Mouse (Mus musculus) hindbrain, postnatal 0 days (tissue): Measurements from ENCODE around the gene Slc25a19. TPM values are rescaled to one million over a fixed set of nuclear protein-coding genes. Genes with fewer than 3 reads are reported as not detected.
A peak's percentile ranks its signal among the peaks of the same experiment; 100 is the strongest.

Experiments used
- ATAC-seq: fragments of 200-750 bp; cut with Nextera tagmentation; 2 replicates; pipeline ENCODE4 v1.8.0; 2017; ENCODE audit warnings: mild to moderate bottlenecking, moderate TSS enrichment, moderate library complexity
- DNase-seq: peaks from one replicate; pipeline ENCODE4 v3.0.0-alpha.2; 2015; ENCODE audit warnings: low spot score
- H3K27ac ChIP-seq: fragments of 300-500 bp; sonication (generic); 2 replicates; pipeline ENCODE4 v1.5.1; 2014; ENCODE audit warnings: mild to moderate bottlenecking
- H3K27me3 ChIP-seq: fragments of 300-500 bp; sonication (generic); 2 replicates; pipeline ENCODE4 v1.6.1; 2014; ENCODE audit warnings: low read length, mixed read lengths; ENCODE audit not compliant: insufficient read depth
- H3K36me3 ChIP-seq: fragments of 300-500 bp; sonication (generic); 2 replicates; pipeline ENCODE4 v1.6.1; 2014; ENCODE audit warnings: low read length, mixed read lengths; ENCODE audit not compliant: insufficient read depth
- H3K4me1 ChIP-seq: fragments of 300-500 bp; sonication (generic); 2 replicates; pipeline ENCODE4 v1.6.1; 2014; ENCODE audit warnings: antibody characterized with exemption, low read length, mixed read lengths; ENCODE audit not compliant: insufficient read depth
- H3K4me2 ChIP-seq: fragments of 300-500 bp; sonication (generic); 2 replicates; pipeline ENCODE4 v1.6.1; 2014; ENCODE audit warnings: low read depth, mild to moderate bottlenecking, low read length, moderate library complexity, mixed read lengths
- H3K4me3 ChIP-seq: fragments of 300-500 bp; sonication (generic); 2 replicates; pipeline ENCODE4 v1.5.1; 2014; ENCODE audit warnings: low read length
- H3K9ac ChIP-seq: fragments of 300-500 bp; sonication (generic); replicated peaks from 2 replicates; pipeline ENCODE4 v1.6.1; 2014; ENCODE audit warnings: mild to moderate bottlenecking, low read length, moderate library complexity, mixed read lengths
- H3K9me3 ChIP-seq: fragments of 300-500 bp; sonication (generic); 2 replicates; pipeline ENCODE4 v1.6.1; 2016; ENCODE audit warnings: low read length, mixed read lengths
- CTCF ChIP-seq: IDR thresholded peaks from 2 replicates; pipeline ENCODE4 v1.5.1; 2016; ENCODE audit warnings: antibody characterized with exemption, control low read depth, low read depth
- WGBS: fragments of 180-500 bp; shearing (Covaris S2); extraction: QIAGEN DNeasy Blood & Tissue Kit; methylation state at CpG from one replicate; pipeline ENCODE4 v1.1.7; 2014; 5-methylcytosine and 5-hydroxymethylcytosine counted together
- polyA plus RNA-seq: library from polyadenylated mRNA; unstranded; fragments of >200 nt; fragmentation: Nextera tagmentation; extraction: Ambion mirVana; gene quantifications from 2 replicates; pipeline ENCODE4 v1.2.1, GENCODE M21; 2015
- total RNA-seq: library from RNA; depleted of rRNA; stranded (reverse); fragments of >200 nt; gene quantifications from 2 replicates; pipeline ENCODE4 v1.2.3, GENCODE M21; 2014; rRNA removed

Gene Slc25a19
- total and polyA plus RNA-seq, 2 experiments from 2014 or later: 29.5 to 41.8 TPM

DNA sequence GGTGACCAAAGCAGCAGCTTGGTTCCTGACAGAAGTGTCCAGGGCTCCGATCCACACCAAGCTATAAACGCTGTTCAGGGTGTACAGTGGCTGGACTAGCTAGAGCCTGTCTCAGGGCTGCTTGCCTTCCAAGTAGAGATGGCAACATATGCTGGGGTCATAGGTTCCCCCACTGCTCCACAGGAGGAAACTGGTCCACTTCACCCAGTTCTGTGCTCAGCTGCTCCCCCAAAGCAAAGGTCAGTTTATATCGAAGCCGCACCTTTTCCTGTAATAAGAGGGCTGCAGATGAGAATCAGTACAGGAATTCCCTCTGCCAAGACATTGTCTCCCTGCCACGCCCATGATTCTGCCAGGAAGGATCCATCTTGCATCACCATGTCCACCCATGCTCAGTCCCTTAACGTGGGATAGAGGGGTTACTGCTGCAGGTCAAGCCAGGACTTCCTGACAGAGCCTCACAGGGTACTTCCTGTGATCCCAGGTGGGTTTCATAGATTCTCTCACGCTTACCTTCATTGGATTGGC is 42.5 kb downstream of the Slc25a19 start:
- H3K27me3 ChIP-seq: no peaks in the 10 kb centered on the region
- no peak for TF ChIP-seq CTCF
- ATAC-seq: no peak

GRCm38 (mm10) chr11:115584376-115585073 is 43.6 kb downstream of the Slc25a19 start:
- Histone ChIP-seq H3K27ac (0 out of 2 replicates have a peak overlapping the region, but pooled peaks have one; percentile 7), H3K9me3 (no peaks in the 10 kb centered on the region), H3K4me1 (no peaks in the 10 kb centered on the region), H3K4me2 (no peak overlapping the region), H3K4me3 (no peak overlapping the region), H3K27me3 (no peaks in the 10 kb centered on the region), H3K9ac (no peak overlapping the region), H3K36me3 (peaks cover 84% of the 10 kb centered on the region)
- ATAC-seq (no peak), DNase-seq (no peak)
- 84% methylated on average over 10 of the region's 10 CpGs for WGBS
- no peak for TF ChIP-seq CTCF

More for the DNA sequence above, 42.5 kb downstream of the Slc25a19 start:
- Histone ChIP-seq H3K9me3 (no peaks in the 10 kb centered on the region), H3K36me3 (peaks cover 86% of the 10 kb centered on the region), H3K4me2 (no peak overlapping the region), H3K27ac (no peak overlapping the region), H3K4me3 (no peak overlapping the region), H3K9ac (no peak overlapping the region), H3K4me1 (no peaks in the 10 kb centered on the region)
- DNase-seq: no peak
- 87% methylated on average over 7 of the region's 7 CpGs for WGBS

DNA sequence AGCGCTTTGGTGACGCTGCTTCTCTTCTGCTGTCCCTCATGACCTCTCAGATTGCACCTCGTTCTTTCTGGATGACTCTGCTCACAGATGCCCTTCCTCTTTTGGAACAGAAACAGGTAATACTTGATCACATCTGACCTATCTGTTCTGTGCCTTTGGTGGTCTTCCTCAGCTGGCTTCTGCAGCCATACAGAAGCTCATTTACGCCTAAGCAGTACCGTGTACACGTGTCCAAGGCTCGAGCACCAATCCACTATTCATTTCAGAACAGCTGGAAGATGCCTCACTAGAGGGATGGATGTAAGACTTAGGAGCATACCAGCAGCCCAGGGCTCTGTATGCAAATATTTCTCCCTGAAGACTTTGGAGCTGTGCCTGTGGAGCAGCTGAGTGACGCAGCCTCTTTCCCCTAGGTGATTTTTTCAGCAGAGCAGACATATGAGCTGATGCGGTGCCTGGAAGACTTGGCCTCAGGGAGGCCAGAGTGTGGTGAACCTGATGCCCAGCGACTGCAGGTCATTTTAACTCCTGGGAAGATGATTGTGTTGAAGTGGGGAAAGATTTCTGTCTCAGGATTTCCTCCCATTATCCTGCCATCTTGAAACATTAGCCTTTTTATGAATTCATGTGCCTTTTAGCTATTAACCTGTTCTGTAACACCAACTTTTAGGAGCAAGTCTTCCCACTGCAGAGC is 45.0 kb downstream of the Slc25a19 start:
- no peak for DNase-seq
- no peak overlapping the region for H3K9ac ChIP-seq
- H3K36me3 ChIP-seq: peaks cover 84% of the 10 kb centered on the region
- no peak overlapping the region for H3K4me3 ChIP-seq
- H3K9me3 ChIP-seq: no peaks in the 10 kb centered on the region
- no peaks in the 10 kb centered on the region for H3K27me3 ChIP-seq
- no peak for TF ChIP-seq CTCF
- no peak for ATAC-seq
- no peaks in the 10 kb centered on the region for H3K4me1 ChIP-seq
- H3K27ac ChIP-seq: peak overlapping the region; percentile 13; the same call in 1 of the 2 replicates
- 74% methylated on average over 10 of the region's 10 CpGs for WGBS
- H3K4me2 ChIP-seq: no peak overlapping the region

DNA sequence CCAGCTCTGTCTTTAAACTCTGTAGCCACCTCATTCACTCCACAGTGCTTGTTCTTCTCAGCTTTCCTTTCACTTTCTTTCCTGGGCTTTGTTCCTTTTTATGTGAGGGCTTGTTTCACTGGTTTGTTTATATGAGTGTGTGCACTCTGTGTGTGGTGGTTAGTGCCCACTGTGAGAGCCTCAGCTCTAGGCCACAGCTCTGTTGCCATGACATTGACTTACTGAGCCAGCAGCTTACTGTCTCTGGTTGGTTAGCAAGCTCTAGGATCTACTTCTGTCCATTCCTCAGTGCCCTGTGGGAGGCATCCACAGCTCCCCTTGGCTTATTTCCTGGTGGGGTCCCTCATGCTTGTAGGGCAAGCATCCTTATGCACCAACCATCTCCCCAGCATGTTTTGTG is 49.0 kb downstream of the Slc25a19 start:
- Histone ChIP-seq H3K9me3 (no peaks in the 10 kb centered on the region), H3K27me3 (no peaks in the 10 kb centered on the region), H3K4me2 (no peak overlapping the region), H3K36me3 (peaks cover 46% of the 10 kb centered on the region), H3K4me1 (no peaks in the 10 kb centered on the region), H3K9ac (no peak overlapping the region), H3K4me3 (no peak overlapping the region), H3K27ac (no peak overlapping the region)
- DNase-seq (no peak), ATAC-seq (no peak)
- no peak for TF ChIP-seq CTCF

- Histone ChIP-seq H3K4me2 (peak overlapping the region; percentile 62), H3K9me3 (no peaks in the 10 kb centered on the region), H3K4me3 (peak overlapping the region; percentile 70), H3K27me3 (no peaks in the 10 kb centered on the region), H3K36me3 (peaks cover 29% of the 10 kb centered on the region), H3K27ac (no peak overlapping the region), H3K9ac (peak overlapping the region; percentile 72), H3K4me1 (no peaks in the 10 kb centered on the region)
- 25% methylated on average over 7 of the region's 7 CpGs for WGBS
- ATAC-seq: no peak
- no peak for DNase-seq
- no peak for TF ChIP-seq CTCF
These were observed 63.1 kb downstream of the Slc25a19 start for GRCm38 (mm10) chr11:115564961-115565360.

Other genes with a start within 250 kb of the Slc25a19 start
- 70.8 and 72.3 TPM in 2 replicates for gene Cdr2l, start 246.4 kb downstream of the Slc25a19 start, total RNA-seq
- gene Cdr2l, start 246.4 kb downstream of the Slc25a19 start, polyA plus RNA-seq: 17.7 and 18.8 TPM in 2 replicates
- 138 and 204 TPM in 2 replicates for gene Mrpl58, start 224.5 kb downstream of the Slc25a19 start, total RNA-seq
- gene Mrpl58, start 224.5 kb downstream of the Slc25a19 start, polyA plus RNA-seq: 205 and 210 TPM in 2 replicates
- 203 and 240 TPM in 2 replicates for gene Atp5h, start 208.3 kb downstream of the Slc25a19 start, total RNA-seq
- 1,097 and 1,122 TPM in 2 replicates for gene Atp5h, start 208.3 kb downstream of the Slc25a19 start, polyA plus RNA-seq
- gene Kctd2, start 208.2 kb downstream of the Slc25a19 start, total RNA-seq: 19.0 and 21.0 TPM in 2 replicates
- 22.1 and 24.5 TPM in 2 replicates for gene Kctd2, start 208.2 kb downstream of the Slc25a19 start, polyA plus RNA-seq
- not detected in 2 replicates for gene Trim80, start 187.8 kb downstream of the Slc25a19 start, total RNA-seq
- gene Trim80, start 187.8 kb downstream of the Slc25a19 start, polyA plus RNA-seq: 0.11 TPM in 1 of 2 replicates, not detected in the other
- gene Slc16a5, start 165.8 kb downstream of the Slc25a19 start, total RNA-seq: 0.10 TPM in 1 of 2 replicates, not detected in the other
- gene Slc16a5, start 165.8 kb downstream of the Slc25a19 start, polyA plus RNA-seq: 0.30 and 0.66 TPM in 2 replicates
- gene Armc7, start 152.6 kb downstream of the Slc25a19 start, total RNA-seq: 9.9 and 11.8 TPM in 2 replicates
- 10.7 and 11.0 TPM in 2 replicates for gene Armc7, start 152.6 kb downstream of the Slc25a19 start, polyA plus RNA-seq
- gene Nt5c, start 136.4 kb downstream of the Slc25a19 start, total RNA-seq: 54.3 and 62.2 TPM in 2 replicates
- gene Nt5c, start 136.4 kb downstream of the Slc25a19 start, polyA plus RNA-seq: 129 and 130 TPM in 2 replicates
- gene Jpt1, start 113.9 kb downstream of the Slc25a19 start, total RNA-seq: 640 and 655 TPM in 2 replicates
- 966 and 1,016 TPM in 2 replicates for gene Jpt1, start 113.9 kb downstream of the Slc25a19 start, polyA plus RNA-seq
- gene Sumo2, start 92.0 kb downstream of the Slc25a19 start, total RNA-seq: 474 and 477 TPM in 2 replicates
- 981 and 1,003 TPM in 2 replicates for gene Sumo2, start 92.0 kb downstream of the Slc25a19 start, polyA plus RNA-seq
- 50.2 and 61.9 TPM in 2 replicates for gene Nup85, start 63.9 kb downstream of the Slc25a19 start, total RNA-seq
- 80.7 and 81.8 TPM in 2 replicates for gene Nup85, start 63.9 kb downstream of the Slc25a19 start, polyA plus RNA-seq
- gene Mrps7, start 24.4 kb downstream of the Slc25a19 start, total RNA-seq: 33.6 and 45.9 TPM in 2 replicates
- 78.8 and 86.7 TPM in 2 replicates for gene Mrps7, start 24.4 kb downstream of the Slc25a19 start, polyA plus RNA-seq
- 35.3 and 38.2 TPM in 2 replicates for gene Gga3, start 24.2 kb downstream of the Slc25a19 start, total RNA-seq
- 16.1 and 16.9 TPM in 2 replicates for gene Gga3, start 24.2 kb downstream of the Slc25a19 start, polyA plus RNA-seq
- 13.2 and 16.7 TPM in 2 replicates for gene Mif4gd, start 15.3 kb downstream of the Slc25a19 start, total RNA-seq
- gene Mif4gd, start 15.3 kb downstream of the Slc25a19 start, polyA plus RNA-seq: 19.2 and 22.7 TPM in 2 replicates
- 68.0 and 76.6 TPM in 2 replicates for gene Grb2, start 80.3 kb upstream of the Slc25a19 start, total RNA-seq
- 139 and 159 TPM in 2 replicates for gene Grb2, start 80.3 kb upstream of the Slc25a19 start, polyA plus RNA-seq
- gene Tmem94, start 137.1 kb upstream of the Slc25a19 start, total RNA-seq: 42.4 and 42.6 TPM in 2 replicates
- 12.5 and 16.1 TPM in 2 replicates for gene Tmem94, start 137.1 kb upstream of the Slc25a19 start, polyA plus RNA-seq
- gene Caskin2, start 185.3 kb upstream of the Slc25a19 start, total RNA-seq: 24.4 and 39.2 TPM in 2 replicates
- gene Caskin2, start 185.3 kb upstream of the Slc25a19 start, polyA plus RNA-seq: 7.7 and 8.0 TPM in 2 replicates
- gene Tsen54, start 186.4 kb upstream of the Slc25a19 start, total RNA-seq: 22.5 and 34.6 TPM in 2 replicates
- gene Tsen54, start 186.4 kb upstream of the Slc25a19 start, polyA plus RNA-seq: 18.0 and 18.8 TPM in 2 replicates
- gene Llgl2, start 195.8 kb upstream of the Slc25a19 start, total RNA-seq: 1.6 and 2.1 TPM in 2 replicates
- 1.5 and 1.8 TPM in 2 replicates for gene Llgl2, start 195.8 kb upstream of the Slc25a19 start, polyA plus RNA-seq
- 0.29 and 0.63 TPM in 2 replicates for gene Myo15b, start 230.1 kb upstream of the Slc25a19 start, total RNA-seq
- 0.20 and 0.45 TPM in 2 replicates for gene Myo15b, start 230.1 kb upstream of the Slc25a19 start, polyA plus RNA-seq